Mouse (Mus musculus): Measurements from ENCODE around the gene Dlst.

The Dlst gene

GRCm38 (mm10) chr12:85181475-85182344, 71.1 kb downstream of the Dlst start:
- DNase-seq (ENCODE audit: low spot score), result no peak

DNA sequence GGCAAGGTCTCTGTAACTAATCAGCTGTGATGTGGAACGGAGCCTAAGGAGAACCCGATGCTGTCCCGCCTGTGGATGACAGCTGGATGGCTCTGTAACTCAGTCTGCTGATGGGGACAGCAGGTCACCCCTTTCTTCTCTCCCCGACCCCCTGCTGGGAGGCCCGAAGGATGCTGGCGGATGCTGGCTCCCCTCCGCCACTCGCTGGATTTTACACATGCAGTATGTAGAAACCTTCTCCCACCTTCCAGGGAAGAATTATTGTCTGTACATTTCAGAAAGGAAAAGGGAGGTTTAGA, 71.7 kb downstream of the Dlst start:
- DNase-seq (ENCODE audit: low spot score), result no peak

DNA sequence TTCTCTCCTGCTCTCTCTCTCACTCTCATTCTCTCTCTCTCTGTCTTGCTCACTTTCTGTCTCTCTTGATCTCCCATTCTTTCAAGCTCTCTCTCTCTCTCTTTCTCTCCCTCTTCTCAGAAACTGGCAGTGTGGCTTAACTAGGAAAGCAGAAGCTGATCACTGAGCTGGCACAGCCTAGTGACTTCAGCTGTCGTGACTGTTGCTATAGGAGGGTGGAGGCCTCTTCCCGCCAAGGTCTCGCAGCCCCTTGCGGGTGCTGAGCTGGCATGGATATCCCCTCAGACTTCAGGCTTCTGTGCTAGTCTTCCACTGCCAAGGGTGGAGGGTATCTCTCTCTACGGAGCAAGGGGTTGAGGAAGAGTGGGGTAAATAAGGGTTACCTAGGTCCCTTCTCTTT, 72.3 kb downstream of the Dlst start:
- DNase-seq (ENCODE audit: low spot score), result no peak

- DNase-seq (ENCODE audit: low spot score), result no peak
These were observed 73.5 kb downstream of the Dlst start for GRCm38 (mm10) chr12:85184118-85184517.

Data from urinary bladder, postnatal 14 days (tissue).